Mouse (Mus musculus): ENCODE measurements around the gene Mindy1. TPM values are rescaled to one million over a fixed set of nuclear protein-coding genes. Genes with fewer than 3 reads are reported as not detected.

Gene Mindy1
- polyA plus RNA-seq, 1 experiment, result 33.9 TPM

- peak overlapping the region; percentile 80 for H3K4me3 ChIP-seq (ENCODE audit: insufficient read depth, low read length)
- peaks cover 4% of the 10 kb centered on the region for H3K4me1 ChIP-seq (ENCODE audit: control insufficient read depth, insufficient read depth, low read length)
- H3K27ac ChIP-seq (ENCODE audit: insufficient read depth, low read length), result peak overlapping the region; percentile 70
- no peak for TF ChIP-seq CTCF (IDR thresholded peaks at IDR 0.05; ENCODE audit: extremely low read depth, insufficient read depth, low read length)
- TF ChIP-seq POLR2A (IDR thresholded peaks at IDR 0.05; ENCODE audit: extremely low read depth, insufficient read depth, low read length), result no peak
Measured at GRCm38 (mm10) chr3:95280747-95281146, 398 bp upstream of the Mindy1 start.

- Histone ChIP-seq H3K27ac (ENCODE audit: insufficient read depth, low read length) (peak overlapping the region; percentile 92), H3K4me3 (ENCODE audit: insufficient read depth, low read length) (peak overlapping the region; percentile 44), H3K4me1 (ENCODE audit: control insufficient read depth, insufficient read depth, low read length) (peaks cover 3% of the 10 kb centered on the region)
- no peak for TF ChIP-seq CTCF (IDR thresholded peaks at IDR 0.05; ENCODE audit: extremely low read depth, insufficient read depth, low read length)
- TF ChIP-seq POLR2A (IDR thresholded peaks at IDR 0.05; ENCODE audit: extremely low read depth, insufficient read depth, low read length), result no peak
Measured at GRCm38 (mm10) chr3:95282381-95282864, 1.3 kb downstream of the Mindy1 start.

- Histone ChIP-seq H3K4me3 (ENCODE audit: insufficient read depth, low read length) (peak overlapping the region; percentile 44), H3K27ac (ENCODE audit: insufficient read depth, low read length) (peak overlapping the region; percentile 92), H3K4me1 (ENCODE audit: control insufficient read depth, insufficient read depth, low read length) (peaks cover 3% of the 10 kb centered on the region)
- TF ChIP-seq POLR2A (IDR thresholded peaks at IDR 0.05; ENCODE audit: extremely low read depth, insufficient read depth, low read length), result peak; percentile 65; the same call in 1 of the 2 replicates
- peak; percentile 23; the same call in 1 of the 2 replicates for TF ChIP-seq CTCF (IDR thresholded peaks at IDR 0.05; ENCODE audit: extremely low read depth, insufficient read depth, low read length)
Measured at GRCm38 (mm10) chr3:95282865-95283588, 1.9 kb downstream of the Mindy1 start.

- Histone ChIP-seq H3K4me1 (ENCODE audit: control insufficient read depth, insufficient read depth, low read length) (peaks cover 3% of the 10 kb centered on the region), H3K27ac (ENCODE audit: insufficient read depth, low read length) (peak overlapping the region; percentile 92), H3K4me3 (ENCODE audit: insufficient read depth, low read length) (peak overlapping the region; percentile 44)
- TF ChIP-seq POLR2A (IDR thresholded peaks at IDR 0.05; ENCODE audit: extremely low read depth, insufficient read depth, low read length), result no peak
- TF ChIP-seq CTCF (IDR thresholded peaks at IDR 0.05; ENCODE audit: extremely low read depth, insufficient read depth, low read length), result no peak
Measured at GRCm38 (mm10) chr3:95283589-95283941, 2.4 kb downstream of the Mindy1 start.

GRCm38 (mm10) chr3:95284062-95284461 is 2.9 kb downstream of the Mindy1 start:
- Histone ChIP-seq H3K4me3 (ENCODE audit: insufficient read depth, low read length) (peak overlapping the region; percentile 44; the same call in 1 of the 2 replicates), H3K4me1 (ENCODE audit: control insufficient read depth, insufficient read depth, low read length) (peaks cover 3% of the 10 kb centered on the region), H3K27ac (ENCODE audit: insufficient read depth, low read length) (no peak overlapping the region)
- no peak for TF ChIP-seq POLR2A (IDR thresholded peaks at IDR 0.05; ENCODE audit: extremely low read depth, insufficient read depth, low read length)
- TF ChIP-seq CTCF (IDR thresholded peaks at IDR 0.05; ENCODE audit: extremely low read depth, insufficient read depth, low read length), result no peak

- Histone ChIP-seq H3K4me3 (ENCODE audit: insufficient read depth, low read length) (no peak overlapping the region; the same call in 1 of the 2 replicates), H3K27ac (ENCODE audit: insufficient read depth, low read length) (no peak overlapping the region), H3K4me1 (ENCODE audit: control insufficient read depth, insufficient read depth, low read length) (peaks cover 3% of the 10 kb centered on the region)
- TF ChIP-seq POLR2A (IDR thresholded peaks at IDR 0.05; ENCODE audit: extremely low read depth, insufficient read depth, low read length) (no peak), CTCF (IDR thresholded peaks at IDR 0.05; ENCODE audit: extremely low read depth, insufficient read depth, low read length) (no peak)
Measured at GRCm38 (mm10) chr3:95284501-95285281, 3.5 kb downstream of the Mindy1 start.

- no peak overlapping the region for H3K4me3 ChIP-seq (ENCODE audit: insufficient read depth, low read length)
- TF ChIP-seq CTCF (IDR thresholded peaks at IDR 0.05; ENCODE audit: extremely low read depth, insufficient read depth, low read length), result no peak
- TF ChIP-seq POLR2A (IDR thresholded peaks at IDR 0.05; ENCODE audit: extremely low read depth, insufficient read depth, low read length), result no peak
- H3K4me1 ChIP-seq (ENCODE audit: control insufficient read depth, insufficient read depth, low read length), result peaks cover 3% of the 10 kb centered on the region
- H3K27ac ChIP-seq (ENCODE audit: insufficient read depth, low read length), result no peak overlapping the region
Measured at GRCm38 (mm10) chr3:95285390-95285789, 4.2 kb downstream of the Mindy1 start.

- H3K4me3 ChIP-seq (ENCODE audit: insufficient read depth, low read length), result no peak overlapping the region
- no peak for TF ChIP-seq CTCF (IDR thresholded peaks at IDR 0.05; ENCODE audit: extremely low read depth, insufficient read depth, low read length)
- no peak for TF ChIP-seq POLR2A (IDR thresholded peaks at IDR 0.05; ENCODE audit: extremely low read depth, insufficient read depth, low read length)
- H3K27ac ChIP-seq (ENCODE audit: insufficient read depth, low read length), result no peak overlapping the region
- H3K4me1 ChIP-seq (ENCODE audit: control insufficient read depth, insufficient read depth, low read length), result peaks cover 3% of the 10 kb centered on the region
Measured at GRCm38 (mm10) chr3:95286011-95286410, 4.9 kb downstream of the Mindy1 start.

- TF ChIP-seq CTCF (IDR thresholded peaks at IDR 0.05; ENCODE audit: extremely low read depth, insufficient read depth, low read length), result no peak
- Histone ChIP-seq H3K4me3 (ENCODE audit: insufficient read depth, low read length) (no peak overlapping the region), H3K27ac (ENCODE audit: insufficient read depth, low read length) (no peak overlapping the region), H3K4me1 (ENCODE audit: control insufficient read depth, insufficient read depth, low read length) (peaks cover 3% of the 10 kb centered on the region)
Measured at GRCm38 (mm10) chr3:95286510-95286909, 5.4 kb downstream of the Mindy1 start.

All from cortical plate, adult 2 months (tissue).